Mouse (Mus musculus) cortical plate, adult 2 months (tissue): ENCODE results near the gene Sphk2.

Experiments
- CTCF ChIP-seq: fragments of 200-500 bp; IDR thresholded peaks from 2 replicates; pipeline ENCODE4 v1.5.1; 2011; ENCODE audit warnings: mild to moderate bottlenecking, control low read depth, low read length; ENCODE audit not compliant: insufficient read depth; ENCODE audit errors: extremely low read depth
- POLR2A ChIP-seq: fragments of 200-500 bp; IDR thresholded peaks from 2 replicates; pipeline ENCODE4 v1.6.1; 2011; ENCODE audit warnings: mild to moderate bottlenecking, low read length, control low read depth; ENCODE audit not compliant: insufficient read depth; ENCODE audit errors: extremely low read depth

GRCm38 (mm10) chr7:45739162-45739763 lies 21.5 kb upstream of the Sphk2 start:
- TF ChIP-seq CTCF (peak; percentile 86), POLR2A (no peak)
